Mouse (Mus musculus) urinary bladder, postnatal 4 days (tissue): ENCODE results near the gene Eif2s3x.
"Not testable (repeated sequence)": the region's sequence is repeated elsewhere in the genome, so short reads cannot be mapped to it uniquely, and the experiment has no call there.

ENCODE experiments used
- DNase-seq, 2 experiments: peaks; one replicate each; pipeline ENCODE4 v3.0.0; 2021 to 2022; ENCODE audit warnings: low spot score in 2 of 2

Eif2s3x gene

GRCm38 (mm10) chrX:94212597-94213321, at the start of gene Eif2s3x:
TSS of gene Eif2s3x (minus strand) at chrX:94212862.
- peak; percentile 74 to 89 for DNase-seq

GRCm38 (mm10) chrX:94235601-94236000, 22.9 kb upstream of the Eif2s3x start:
- no peak for DNase-seq

GRCm38 (mm10) chrX:94235190-94235555, 22.5 kb upstream of the Eif2s3x start:
- peak; percentile 16 to 60 for DNase-seq

GRCm38 (mm10) chrX:94234532-94235189, 22.0 kb upstream of the Eif2s3x start, which contains the start of gene Klhl15:
TSS of gene Klhl15 (plus strand) at chrX:94234599.
- DNase-seq, result peak; percentile 80 to 81

GRCm38 (mm10) chrX:94233936-94234531, 21.4 kb upstream of the Eif2s3x start:
- no peak for DNase-seq

GRCm38 (mm10) chrX:94233432-94233831, 20.8 kb upstream of the Eif2s3x start:
- no peak for DNase-seq

- no peak for DNase-seq
Measured at GRCm38 (mm10) chrX:94213384-94213783, 722 bp upstream of the Eif2s3x start.

- no peak for DNase-seq
Measured at GRCm38 (mm10) chrX:94212264-94212596, 432 bp downstream of the Eif2s3x start.

- peak in 1 of 2 experiments; percentile 61 for DNase-seq
Measured at GRCm38 (mm10) chrX:94197789-94198188, 14.9 kb downstream of the Eif2s3x start.

- DNase-seq, result not testable (repeated sequence)
Measured at GRCm38 (mm10) chrX:94193901-94194300, 18.8 kb downstream of the Eif2s3x start.

GRCm38 (mm10) chrX:94185156-94185555, 27.5 kb downstream of the Eif2s3x start:
- DNase-seq, result no peak

GRCm38 (mm10) chrX:94183814-94184213, 28.8 kb downstream of the Eif2s3x start:
- no peak for DNase-seq

- DNase-seq, result peak; percentile 83 to 94
Measured at GRCm38 (mm10) chrX:94177715-94178340, 34.8 kb downstream of the Eif2s3x start.

- DNase-seq, result no peak
Measured at GRCm38 (mm10) chrX:94169348-94169747, 43.3 kb downstream of the Eif2s3x start.

- DNase-seq, result no peak
Measured at GRCm38 (mm10) chrX:94152251-94152830, 60.3 kb downstream of the Eif2s3x start.

GRCm38 (mm10) chrX:94150471-94150870, 62.2 kb downstream of the Eif2s3x start:
- DNase-seq, result no peak

- no peak for DNase-seq
Measured at GRCm38 (mm10) chrX:94142004-94142771, 70.5 kb downstream of the Eif2s3x start.

- no peak for DNase-seq
Measured at GRCm38 (mm10) chrX:94140080-94140479, 72.6 kb downstream of the Eif2s3x start.
